Mouse (Mus musculus): ENCODE measurements around the gene Cbx4. TPM values are rescaled to one million over a fixed set of nuclear protein-coding genes. Genes with fewer than 3 reads are reported as not detected.
A peak's percentile ranks its signal among the peaks of the same experiment; 100 is the strongest.

Cbx4 gene
- polyA plus RNA-seq, 1 experiment from 2014 or later, result 14.5 TPM

GRCm38 (mm10) chr11:119051426-119051825, 34.6 kb downstream of the Cbx4 start:
- ATAC-seq (ENCODE audit: low read depth), result no peak
- Histone ChIP-seq H3K4me1 (ENCODE audit: control insufficient read depth, insufficient read depth, low read length) (peaks cover 34% of the 10 kb centered on the region), H3K4me2 (ENCODE audit: low read depth, low read length) (no peak overlapping the region), H3K27me3 (ENCODE audit: control insufficient read depth, insufficient read depth, low read length) (peaks cover 40% of the 10 kb centered on the region), H3K9me3 (ENCODE audit: control insufficient read depth, low read length) (no peaks in the 10 kb centered on the region), H3K27ac (ENCODE audit: low read depth, low read length) (no peak overlapping the region), H3K4me3 (ENCODE audit: low read depth, low read length) (no peak overlapping the region), H3K9ac (replicated peaks; ENCODE audit: low read depth, low read length) (no peak overlapping the region), H3K36me3 (ENCODE audit: control insufficient read depth, insufficient read depth, low read length) (no peaks in the 10 kb centered on the region)

DNA sequence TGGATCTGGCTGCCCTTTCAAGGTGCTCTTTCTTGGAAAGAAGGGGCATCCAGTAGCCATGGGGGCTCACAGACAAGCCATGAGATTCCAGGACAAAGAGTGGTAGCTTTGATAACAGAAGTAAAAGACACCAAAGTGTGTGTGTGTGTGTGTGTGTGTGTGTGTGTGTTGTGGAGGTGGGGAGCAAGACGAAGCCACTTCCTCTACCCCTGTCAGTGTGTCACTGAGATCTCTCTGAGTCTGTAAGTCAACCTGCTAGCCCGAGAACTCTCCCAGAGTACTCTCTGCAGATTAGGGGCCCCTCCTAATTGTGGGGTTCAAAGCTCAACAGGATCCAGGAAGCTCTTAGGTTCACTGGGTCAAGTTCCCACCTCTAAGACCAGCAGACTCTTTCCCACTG, 35.7 kb downstream of the Cbx4 start:
- Histone ChIP-seq H3K9me3 (ENCODE audit: control insufficient read depth, low read length) (no peaks in the 10 kb centered on the region), H3K4me2 (ENCODE audit: low read depth, low read length) (no peak overlapping the region), H3K9ac (replicated peaks; ENCODE audit: low read depth, low read length) (no peak overlapping the region), H3K36me3 (ENCODE audit: control insufficient read depth, insufficient read depth, low read length) (no peaks in the 10 kb centered on the region), H3K27me3 (ENCODE audit: control insufficient read depth, insufficient read depth, low read length) (peaks cover 50% of the 10 kb centered on the region), H3K4me3 (ENCODE audit: low read depth, low read length) (no peak overlapping the region), H3K27ac (ENCODE audit: low read depth, low read length) (no peak overlapping the region), H3K4me1 (ENCODE audit: control insufficient read depth, insufficient read depth, low read length) (peaks cover 28% of the 10 kb centered on the region)
- WGBS, result 4% methylated on average over 2 of the region's 2 CpGs
- ATAC-seq (ENCODE audit: low read depth), result no peak

DNA sequence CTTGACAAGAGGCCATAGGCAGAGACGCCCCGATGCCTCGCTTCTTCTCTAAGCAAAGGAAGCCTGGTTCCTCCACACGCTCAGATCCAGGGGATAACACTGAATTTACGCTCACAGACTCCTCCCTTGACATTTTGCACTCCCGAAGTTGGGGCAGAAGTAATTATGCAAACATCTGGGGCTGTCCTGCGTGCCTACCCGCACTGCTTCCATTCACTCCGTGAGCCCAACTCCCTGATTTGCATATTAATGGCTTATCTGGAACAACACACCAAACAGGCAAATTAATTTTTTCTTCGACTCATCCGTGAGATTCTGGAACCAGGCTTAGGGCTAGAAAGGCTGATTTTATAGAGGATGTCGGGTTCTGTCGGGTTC, 37.9 kb downstream of the Cbx4 start:
- ATAC-seq (ENCODE audit: low read depth), result no peak
- H3K27ac ChIP-seq (ENCODE audit: low read depth, low read length), result no peak overlapping the region
- no peak overlapping the region; the same call in 1 of the 2 replicates for H3K4me3 ChIP-seq (ENCODE audit: low read depth, low read length)
- no peaks in the 10 kb centered on the region for H3K9me3 ChIP-seq (ENCODE audit: control insufficient read depth, low read length)
- H3K4me2 ChIP-seq (ENCODE audit: low read depth, low read length), result peak overlapping the region; percentile 20; the same call in 1 of the 2 replicates
- no peak overlapping the region for H3K9ac ChIP-seq (replicated peaks; ENCODE audit: low read depth, low read length)
- 0% methylated on average over 13 of the region's 13 CpGs for WGBS
- H3K4me1 ChIP-seq (ENCODE audit: control insufficient read depth, insufficient read depth, low read length), result peaks cover 22% of the 10 kb centered on the region
- peaks cover 62% of the 10 kb centered on the region for H3K27me3 ChIP-seq (ENCODE audit: control insufficient read depth, insufficient read depth, low read length)
- no peaks in the 10 kb centered on the region for H3K36me3 ChIP-seq (ENCODE audit: control insufficient read depth, insufficient read depth, low read length)

- Histone ChIP-seq H3K9me3 (ENCODE audit: control insufficient read depth, low read length) (no peaks in the 10 kb centered on the region), H3K4me1 (ENCODE audit: control insufficient read depth, insufficient read depth, low read length) (peaks cover 19% of the 10 kb centered on the region), H3K27me3 (ENCODE audit: control insufficient read depth, insufficient read depth, low read length) (peaks cover 62% of the 10 kb centered on the region), H3K9ac (replicated peaks; ENCODE audit: low read depth, low read length) (no peak overlapping the region), H3K27ac (ENCODE audit: low read depth, low read length) (no peak overlapping the region), H3K36me3 (ENCODE audit: control insufficient read depth, insufficient read depth, low read length) (no peaks in the 10 kb centered on the region), H3K4me2 (ENCODE audit: low read depth, low read length) (peak overlapping the region; percentile 71; the same call in 1 of the 2 replicates), H3K4me3 (ENCODE audit: low read depth, low read length) (no peak overlapping the region; the same call in 1 of the 2 replicates)
- peak; percentile 16; the same call in 1 of the 2 replicates for ATAC-seq (ENCODE audit: low read depth)
- under 1% methylated on average over 42 of the region's 43 CpGs for WGBS
Observed at GRCm38 (mm10) chr11:119047261-119048132, 38.5 kb downstream of the Cbx4 start.

GRCm38 (mm10) chr11:119046601-119047245, 39.3 kb downstream of the Cbx4 start:
- Histone ChIP-seq H3K4me3 (ENCODE audit: low read depth, low read length) (peak overlapping the region; percentile 38), H3K4me2 (ENCODE audit: low read depth, low read length) (peak overlapping the region; percentile 71), H3K27me3 (ENCODE audit: control insufficient read depth, insufficient read depth, low read length) (peaks cover 64% of the 10 kb centered on the region), H3K9ac (replicated peaks; ENCODE audit: low read depth, low read length) (peak overlapping the region; percentile 44), H3K4me1 (ENCODE audit: control insufficient read depth, insufficient read depth, low read length) (peaks cover 17% of the 10 kb centered on the region), H3K27ac (ENCODE audit: low read depth, low read length) (no peak overlapping the region), H3K9me3 (ENCODE audit: control insufficient read depth, low read length) (no peaks in the 10 kb centered on the region), H3K36me3 (ENCODE audit: control insufficient read depth, insufficient read depth, low read length) (no peaks in the 10 kb centered on the region)
- ATAC-seq (ENCODE audit: low read depth), result no peak
- WGBS, result 2% methylated on average over 37 of the region's 39 CpGs

- Histone ChIP-seq H3K27ac (ENCODE audit: low read depth, low read length) (no peak overlapping the region), H3K27me3 (ENCODE audit: control insufficient read depth, insufficient read depth, low read length) (peaks cover 47% of the 10 kb centered on the region), H3K36me3 (ENCODE audit: control insufficient read depth, insufficient read depth, low read length) (no peaks in the 10 kb centered on the region), H3K9me3 (ENCODE audit: control insufficient read depth, low read length) (no peaks in the 10 kb centered on the region), H3K4me1 (ENCODE audit: control insufficient read depth, insufficient read depth, low read length) (peaks cover 24% of the 10 kb centered on the region), H3K9ac (replicated peaks; ENCODE audit: low read depth, low read length) (no peak overlapping the region), H3K4me2 (ENCODE audit: low read depth, low read length) (no peak overlapping the region; the same call in 1 of the 2 replicates), H3K4me3 (ENCODE audit: low read depth, low read length) (no peak overlapping the region)
- WGBS, result under 1% methylated on average over 41 of the region's 41 CpGs
- no peak for ATAC-seq (ENCODE audit: low read depth)
Observed at GRCm38 (mm10) chr11:119044551-119045337, 41.3 kb downstream of the Cbx4 start.

GRCm38 (mm10) chr11:119043761-119044550, 42.1 kb downstream of the Cbx4 start:
- Histone ChIP-seq H3K4me3 (ENCODE audit: low read depth, low read length) (no peak overlapping the region), H3K36me3 (ENCODE audit: control insufficient read depth, insufficient read depth, low read length) (peaks cover 1% of the 10 kb centered on the region; the same call in 1 of the 2 replicates), H3K4me1 (ENCODE audit: control insufficient read depth, insufficient read depth, low read length) (peaks cover 32% of the 10 kb centered on the region), H3K9ac (replicated peaks; ENCODE audit: low read depth, low read length) (no peak overlapping the region), H3K4me2 (ENCODE audit: low read depth, low read length) (no peak overlapping the region), H3K27ac (ENCODE audit: low read depth, low read length) (no peak overlapping the region), H3K9me3 (ENCODE audit: control insufficient read depth, low read length) (no peaks in the 10 kb centered on the region), H3K27me3 (ENCODE audit: control insufficient read depth, insufficient read depth, low read length) (peaks cover 43% of the 10 kb centered on the region)
- 1% methylated on average over 10 of the region's 10 CpGs for WGBS
- ATAC-seq (ENCODE audit: low read depth), result no peak

GRCm38 (mm10) chr11:119043273-119043540, 42.8 kb downstream of the Cbx4 start:
- Histone ChIP-seq H3K27me3 (ENCODE audit: control insufficient read depth, insufficient read depth, low read length) (peaks cover 45% of the 10 kb centered on the region), H3K4me2 (ENCODE audit: low read depth, low read length) (no peak overlapping the region), H3K4me1 (ENCODE audit: control insufficient read depth, insufficient read depth, low read length) (peaks cover 34% of the 10 kb centered on the region), H3K36me3 (ENCODE audit: control insufficient read depth, insufficient read depth, low read length) (peaks cover 8% of the 10 kb centered on the region; the same call in 1 of the 2 replicates), H3K27ac (ENCODE audit: low read depth, low read length) (no peak overlapping the region), H3K9ac (replicated peaks; ENCODE audit: low read depth, low read length) (no peak overlapping the region), H3K4me3 (ENCODE audit: low read depth, low read length) (no peak overlapping the region), H3K9me3 (ENCODE audit: control insufficient read depth, low read length) (no peaks in the 10 kb centered on the region)
- no peak for ATAC-seq (ENCODE audit: low read depth)
- WGBS, result 1% methylated on average over 4 of the region's 4 CpGs
